ENCODE assay signal across 8 mouse cellular contexts in the genomic region with DNA sequence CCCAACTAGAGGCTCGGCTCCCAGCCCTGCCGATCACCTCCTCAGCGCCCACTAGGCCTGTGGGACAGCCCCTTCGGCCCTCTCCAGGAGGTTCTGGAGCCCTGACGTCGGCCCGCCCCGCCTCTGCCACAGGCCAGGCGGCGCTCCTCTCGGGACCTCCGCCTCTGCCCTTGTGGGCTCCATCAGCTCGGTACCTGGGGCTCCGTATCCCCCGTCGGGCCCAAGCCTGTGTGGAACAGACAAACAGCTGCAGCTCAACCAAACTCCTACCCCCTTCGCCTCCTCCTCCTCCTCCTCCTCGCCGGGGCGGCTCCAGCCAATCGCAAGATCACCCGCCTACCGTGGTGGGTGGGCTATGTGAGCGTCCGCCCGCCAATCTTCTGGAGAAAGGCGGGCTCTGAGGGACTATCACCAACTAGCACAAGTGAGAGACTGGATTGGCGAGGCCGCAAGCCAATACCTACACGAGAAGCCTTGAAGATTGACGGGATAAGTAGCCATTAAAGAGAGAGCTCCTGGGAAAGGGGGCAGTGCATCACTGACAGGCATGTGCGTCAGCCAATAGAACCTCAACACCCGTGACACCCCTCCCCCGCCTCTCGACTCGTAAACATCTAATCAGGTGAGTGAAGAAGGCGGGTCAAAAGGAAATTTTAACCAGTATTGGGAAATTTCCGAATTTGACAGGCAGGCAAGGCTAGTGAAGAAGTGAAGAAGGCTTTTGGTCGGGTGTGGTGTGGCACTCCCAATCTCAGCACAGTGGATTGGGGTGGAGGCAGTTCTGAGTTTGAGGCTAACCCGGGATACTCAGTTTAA. TPM values are rescaled to one million over a fixed set of nuclear protein-coding genes. Genes with fewer than 3 reads are reported as not detected.
DNase-seq lines count a peak whose midpoint lies in the region; ATAC-seq and TF ChIP-seq lines count a peak whose summit lies in the region.

Gene Rab5b, minus strand, starts transcription at position 273 of the 816 bp plus-strand sequence.

- H3K9me3 ChIP-seq in CH12.LX (replicated peaks; ENCODE audit: low read length) = no peaks in the 10 kb centered on the region
- H3K9me3 ChIP-seq in forebrain, embryonic 11.5 days (ENCODE audit: control insufficient read depth, low read length) = no peaks in the 10 kb centered on the region
- no peaks in the 10 kb centered on the region for H3K9me3 ChIP-seq in heart, embryonic 16.5 days (replicated peaks; ENCODE audit: control insufficient read depth, low read length)
- no peaks in the 10 kb centered on the region for H3K9me3 ChIP-seq in liver, embryonic 15.5 days (replicated peaks)
- H3K9me3 ChIP-seq in neural tube, embryonic 12.5 days = no peaks in the 10 kb centered on the region

- no peak for TF ChIP-seq CTCF in CH12.LX (conservative IDR thresholded peaks at IDR 0.05 in 1 of 2, IDR thresholded peaks at IDR 0.05 in 1 of 2; ENCODE audit: low read depth in 2 of 2, low read length in 2 of 2)

- peaks cover 0 to 33% of the 10 kb centered on the region in 2 experiments; a peak in 2 of 4 replicates for H3K4me1 ChIP-seq in CH12.LX (ENCODE audit: control insufficient read depth in 1 of 2, insufficient read depth in 2 of 2)
- no peaks in the 10 kb centered on the region; the same call in 1 of the 2 replicates for H3K4me1 ChIP-seq in forebrain, embryonic 11.5 days (replicated peaks; ENCODE audit: control insufficient read depth, insufficient read depth, low read length)
- peaks cover 20% of the 10 kb centered on the region for H3K4me1 ChIP-seq in heart, embryonic 16.5 days (ENCODE audit: control insufficient read depth, insufficient read depth, low read length)
- peaks cover 51% of the 10 kb centered on the region for H3K4me1 ChIP-seq in liver, embryonic 15.5 days (replicated peaks)
- peaks cover 9% of the 10 kb centered on the region for H3K4me1 ChIP-seq in neural tube, embryonic 12.5 days

- in situ Hi-C loops in CH12.LX (cut with MboI; ENCODE audit: low pct_ligation_motif_present, low pct_unique_long_range_greater_than_20kb, low sequenced_read_pairs) = no loop called here

- dilution Hi-C loops in CH12.LX (cut with MboI; ENCODE audit: extremely low pct_ligation_motif_present, extremely low pct_unique_long_range_greater_than_20kb, low sequenced_read_pairs) = no loop called here

- TF ChIP-seq EP300 in CH12.LX (IDR thresholded peaks at IDR 0.05; ENCODE audit: low read length) = no peak

- H3K27me3 ChIP-seq in CH12.LX (replicated peaks) = no peaks in the 10 kb centered on the region
- no peaks in the 10 kb centered on the region for H3K27me3 ChIP-seq in forebrain, embryonic 11.5 days (ENCODE audit: control insufficient read depth, insufficient read depth, low read length)
- no peaks in the 10 kb centered on the region for H3K27me3 ChIP-seq in heart, embryonic 16.5 days (ENCODE audit: control insufficient read depth, insufficient read depth, low read length)
- H3K27me3 ChIP-seq in liver, embryonic 15.5 days = no peaks in the 10 kb centered on the region
- H3K27me3 ChIP-seq in neural tube, embryonic 12.5 days (replicated peaks) = no peaks in the 10 kb centered on the region

- peaks cover 6% of the 10 kb centered on the region for H3K79me2 ChIP-seq in CH12.LX (replicated peaks; ENCODE audit: control insufficient read depth, extremely low read depth, insufficient read depth, poor library complexity, severe bottlenecking)

- peaks cover 27 to 45% of the 10 kb centered on the region in 2 experiments for H3K36me3 ChIP-seq in CH12.LX (replicated peaks in 1 of 2; ENCODE audit: control insufficient read depth in 1 of 2, insufficient read depth in 1 of 2, low read length in 1 of 2)
- peaks cover 3% of the 10 kb centered on the region; the same call in 1 of the 2 replicates for H3K36me3 ChIP-seq in forebrain, embryonic 11.5 days (ENCODE audit: control insufficient read depth, insufficient read depth, low read length)
- peaks cover 18% of the 10 kb centered on the region for H3K36me3 ChIP-seq in heart, embryonic 16.5 days (ENCODE audit: control insufficient read depth, insufficient read depth)
- peaks cover 41% of the 10 kb centered on the region for H3K36me3 ChIP-seq in liver, embryonic 15.5 days (replicated peaks)
- peaks cover 19% of the 10 kb centered on the region for H3K36me3 ChIP-seq in neural tube, embryonic 12.5 days

- TF ChIP-seq RAD21 in CH12.LX (IDR thresholded peaks at IDR 0.05; ENCODE audit: low read depth, low read length) = no peak

- WGBS in forebrain, embryonic 11.5 days = under 1% methylated on average over 39 of the region's 40 CpGs
- WGBS in heart, embryonic 16.5 days = under 1% methylated on average over 40 of the region's 40 CpGs
- under 1% methylated on average over 40 of the region's 40 CpGs for WGBS in liver, embryonic 15.5 days (ENCODE audit: insufficient replicate concordance)
- WGBS in neural tube, embryonic 12.5 days = under 1% methylated on average over 40 of the region's 40 CpGs

- DNase-seq in CH12.LX (ENCODE audit: extremely low read depth) = peak; percentile 99
- peak; percentile 97 for DNase-seq in c-Kit-positive CD71-positive TER-119-negative erythroid progenitor cells, embryonic 14.5 days (ENCODE audit: low read depth)
- peak; percentile 99 for DNase-seq in forebrain, embryonic 11.5 days (ENCODE audit: low spot score)
- DNase-seq in kidney, postnatal 36 days = peak; percentile 97 to 100
- DNase-seq in telencephalon, adult 2 months (ENCODE audit: low read depth, low spot score) = peak; percentile 100

- H3K27ac ChIP-seq in CH12.LX (ENCODE audit: insufficient read depth, low read depth) = peak within 1 kb of the TSS; percentile 87
- peak within 1 kb of the TSS; percentile 94 for H3K27ac ChIP-seq in forebrain, embryonic 11.5 days (ENCODE audit: low read depth, low read length)
- peak within 1 kb of the TSS; percentile 98 for H3K27ac ChIP-seq in heart, embryonic 16.5 days (ENCODE audit: low read length)
- peak within 1 kb of the TSS; percentile 95 for H3K27ac ChIP-seq in liver, embryonic 15.5 days (replicated peaks)
- peak within 1 kb of the TSS; percentile 92 for H3K27ac ChIP-seq in neural tube, embryonic 12.5 days

- H3K4me2 ChIP-seq in CH12.LX (ENCODE audit: insufficient read depth, low read depth, poor library complexity, severe bottlenecking) = peak within 1 kb of the TSS; percentile 89
- H3K4me2 ChIP-seq in forebrain, embryonic 11.5 days (ENCODE audit: low read depth, low read length, severe bottlenecking) = peak within 1 kb of the TSS; percentile 78
- H3K4me2 ChIP-seq in heart, embryonic 16.5 days (ENCODE audit: low read depth, low read length) = peak within 1 kb of the TSS; percentile 72
- peak within 1 kb of the TSS; percentile 73 for H3K4me2 ChIP-seq in liver, embryonic 15.5 days
- H3K4me2 ChIP-seq in neural tube, embryonic 12.5 days (replicated peaks) = peak within 1 kb of the TSS; percentile 70

- peak within 1 kb of the TSS; percentile 95 for H3K9ac ChIP-seq in CH12.LX (ENCODE audit: insufficient read depth, low read depth)
- peak within 1 kb of the TSS; percentile 98 for H3K9ac ChIP-seq in forebrain, embryonic 11.5 days (ENCODE audit: low read length)
- H3K9ac ChIP-seq in heart, embryonic 16.5 days (ENCODE audit: low read length) = peak within 1 kb of the TSS; percentile 96
- peak within 1 kb of the TSS; percentile 96 for H3K9ac ChIP-seq in liver, embryonic 15.5 days
- peak within 1 kb of the TSS; percentile 94 for H3K9ac ChIP-seq in neural tube, embryonic 12.5 days

- peak within 1 kb of the TSS; percentile 67 to 95 (median 87) for H3K4me3 ChIP-seq in CH12.LX (replicated peaks in 1 of 3; ENCODE audit: low read depth in 2 of 3, low read length in 2 of 3, poor library complexity in 1 of 3)
- H3K4me3 ChIP-seq in forebrain, embryonic 11.5 days (ENCODE audit: low read depth, low read length) = peak within 1 kb of the TSS; percentile 87
- H3K4me3 ChIP-seq in heart, embryonic 16.5 days (ENCODE audit: low read length) = peak within 1 kb of the TSS; percentile 93
- H3K4me3 ChIP-seq in liver, embryonic 15.5 days (replicated peaks) = peak within 1 kb of the TSS; percentile 89
- H3K4me3 ChIP-seq in neural tube, embryonic 12.5 days = peak within 1 kb of the TSS; percentile 90

- peak; percentile 88 for TF ChIP-seq POLR2A in CH12.LX (IDR thresholded peaks at IDR 0.05; ENCODE audit: low read depth, low read length)

- peak; percentile 99 for ATAC-seq in forebrain, embryonic 11.5 days (replicated peaks; ENCODE audit: low FRiP score)
- ATAC-seq in heart, embryonic 16.5 days (replicated peaks; ENCODE audit: extremely low read depth, insufficient read depth, low FRiP score) = peak; percentile 98
- ATAC-seq in liver, embryonic 15.5 days (ENCODE audit: insufficient read depth) = peak; percentile 98
- peak; percentile 100 for ATAC-seq in neural tube, embryonic 12.5 days (ENCODE audit: low FRiP score, low read depth)

TF ChIP-seq in CH12.LX, 34 proteins besides CTCF, POLR2A, EP300 and RAD21 (continues in another document):
- TF ChIP-seq SMC3 (IDR thresholded peaks at IDR 0.05; ENCODE audit: low read depth, low read length) (no peak), ZKSCAN1 (IDR thresholded peaks at IDR 0.05; ENCODE audit: borderline replicate concordance, low read depth, low read length) (no peak), TCF12 (IDR thresholded peaks at IDR 0.05; ENCODE audit: low read depth, low read length) (peak; percentile 69; the same call in 1 of the 2 replicates), NRF1 (IDR thresholded peaks at IDR 0.05; ENCODE audit: low read depth, low read length) (peak; percentile 37; the same call in 1 of the 2 replicates), JUN (IDR thresholded peaks at IDR 0.05; ENCODE audit: insufficient read depth, low read depth, low read length) (no peak), CHD1 (IDR thresholded peaks at IDR 0.05; ENCODE audit: low read depth, low read length) (no peak), E2F4 (IDR thresholded peaks at IDR 0.05; ENCODE audit: insufficient replicate concordance, low read depth, low read length) (no peak), ELF1 (IDR thresholded peaks at IDR 0.05; ENCODE audit: low read depth, low read length) (peak; percentile 34; the same call in 1 of the 2 replicates), IRF4 (IDR thresholded peaks at IDR 0.05; ENCODE audit: low read depth, low read length) (0 out of 2 replicates have a peak, but pooled peaks have one; percentile 6), USF2 (conservative IDR thresholded peaks at IDR 0.05; ENCODE audit: low read depth, low read length) (peak; percentile 23; the same call in 1 of the 2 replicates), ZMIZ1 (IDR thresholded peaks at IDR 0.05; ENCODE audit: low read depth, low read length) (no peak; the same call in none of the 2 replicates), BHLHE40 (IDR thresholded peaks at IDR 0.05; ENCODE audit: low read depth, low read length) (peak; percentile 77)

RNA-seq across cellular contexts. Expression of gene Rab5b, which starts in this region (rescaled TPM):
- total RNA-seq in CH12.LX (2012; rRNA removed) = 22.0 and 27.4 TPM in 2 replicates
- total RNA-seq in CH12.LX (2014; rRNA removed) = 28.9 and 34.4 TPM in 2 replicates
- 20.4 and 20.6 TPM in 2 replicates for polyA plus RNA-seq in CH12.LX (2012; ENCODE audit: insufficient read length, low read depth)
- 78.8 and 79.1 TPM in 2 replicates for polyA plus RNA-seq in forebrain, embryonic 11.5 days (2014; fragmentation: Nextera tagmentation; extraction: Ambion mirVana)
- polyA plus RNA-seq in heart, embryonic 16.5 days (2015; fragmentation: Nextera tagmentation; extraction: Ambion mirVana) = 69.8 and 73.5 TPM in 2 replicates
- polyA plus RNA-seq in liver, embryonic 15.5 days (2015; fragmentation: Nextera tagmentation; extraction: Ambion mirVana) = 33.5 and 36.7 TPM in 2 replicates
- polyA plus RNA-seq in neural tube, embryonic 12.5 days (2016; fragmentation: Nextera tagmentation; extraction: Ambion mirVana) = 90.8 and 101 TPM in 2 replicates

Comparison
In these comparisons a context has a peak if more than half of its experiments do, and no peak if none do; other contexts are left out.
1. Peak in every context shown above with its lines: DNase-seq, ATAC-seq, H3K4me3 ChIP-seq and H3K27ac ChIP-seq.